Mouse (Mus musculus) macrophage (primary cell): ENCODE results near the gene Dnase2a. TPM values are rescaled to one million over a fixed set of nuclear protein-coding genes. Genes with fewer than 3 reads are reported as not detected.

Source experiments
- H3K27ac ChIP-seq: fragments of 350-480 bp; formaldehyde crosslinking; 2 replicates; pipeline ENCODE4 v1.9.0; 2021
- H3K36me3 ChIP-seq: fragments of 350-480 bp; formaldehyde crosslinking; 2 replicates; pipeline ENCODE4 v1.9.0; 2021; ENCODE audit errors: inconsistent target
- H3K4me3 ChIP-seq: fragments of 350-480 bp; formaldehyde crosslinking; 2 replicates; pipeline ENCODE4 v1.9.0; 2021; ENCODE audit errors: inconsistent target
- H3K79me2 ChIP-seq: fragments of 350-480 bp; formaldehyde crosslinking; 2 replicates; pipeline ENCODE4 v1.9.0; 2021; ENCODE audit errors: inconsistent target
- WGBS: methylation state at CpG from one replicate; pipeline ENCODE4 v1.1.7; 2026; ENCODE audit warnings: inconsistent platforms; ENCODE audit not compliant: missing documents; 5-methylcytosine and 5-hydroxymethylcytosine counted together
- polyA plus RNA-seq: library from polyadenylated mRNA; stranded (reverse); fragments of 250-400 nt; gene quantifications from 3 replicates; pipeline ENCODE4 v1.2.4, GENCODE M21; 2018; ENCODE audit warnings: inconsistent platforms

Gene Dnase2a
- polyA plus RNA-seq, 1 experiment from 2014 or later: 211 TPM

- 0% methylated on average over 6 of the region's 9 CpGs for WGBS
- Histone ChIP-seq H3K79me2 (peaks cover 23% of the 10 kb centered on the region), H3K27ac (peak overlapping the region; percentile 36; the same call in 1 of the 2 replicates), H3K4me3 (peak overlapping the region; percentile 18; the same call in 1 of the 2 replicates), H3K36me3 (peaks cover 8% of the 10 kb centered on the region; the same call in 1 of the 2 replicates)
Observed at GRCm38 (mm10) chr8:84913502-84913900, 5.1 kb downstream of the Dnase2a start.

- H3K4me3 ChIP-seq: no peak overlapping the region
- no peak overlapping the region for H3K27ac ChIP-seq
- WGBS: 43% methylated on average over 4 of the region's 4 CpGs
- peaks cover 19% of the 10 kb centered on the region for H3K79me2 ChIP-seq
- peaks cover 8% of the 10 kb centered on the region; the same call in 1 of the 2 replicates for H3K36me3 ChIP-seq
Observed at GRCm38 (mm10) chr8:84913960-84914359, 5.6 kb downstream of the Dnase2a start.

- 93% methylated on average over 8 of the region's 8 CpGs for WGBS
- peaks cover 6% of the 10 kb centered on the region for H3K79me2 ChIP-seq
- H3K36me3 ChIP-seq: peaks cover 6% of the 10 kb centered on the region; the same call in 1 of the 2 replicates
- no peak overlapping the region for H3K4me3 ChIP-seq
- no peak overlapping the region for H3K27ac ChIP-seq
Observed at GRCm38 (mm10) chr8:84915269-84915668, 6.9 kb downstream of the Dnase2a start.

DNA sequence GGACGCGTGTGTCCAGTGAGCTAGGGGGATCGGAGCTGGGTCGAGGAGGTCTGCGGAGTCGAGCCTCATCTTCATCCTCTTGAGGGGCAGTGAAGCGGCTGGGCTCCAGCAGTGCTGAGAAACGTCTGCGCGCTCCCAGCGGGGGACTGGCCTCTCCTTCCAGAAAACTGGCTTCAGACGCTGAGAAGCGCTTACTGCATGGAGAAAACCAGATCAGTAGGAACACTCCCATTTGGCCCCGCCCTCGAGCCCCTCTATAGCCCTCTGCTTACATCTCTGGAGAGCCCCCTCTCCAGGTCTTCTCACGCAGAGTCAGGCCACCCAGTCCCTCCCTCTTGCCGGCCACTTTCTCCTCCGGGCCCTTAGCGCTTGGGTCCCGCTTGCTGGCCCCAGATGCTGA lies 9.4 kb downstream of the Dnase2a start:
- H3K79me2 ChIP-seq: no peaks in the 10 kb centered on the region
- no peaks in the 10 kb centered on the region for H3K36me3 ChIP-seq
- WGBS: 72% methylated on average over 19 of the region's 20 CpGs
- H3K27ac ChIP-seq: no peak overlapping the region
- H3K4me3 ChIP-seq: no peak overlapping the region

GRCm38 (mm10) chr8:84918646-84919045 lies 10.3 kb downstream of the Dnase2a start:
- Histone ChIP-seq H3K4me3 (no peak overlapping the region), H3K27ac (no peak overlapping the region), H3K36me3 (no peaks in the 10 kb centered on the region), H3K79me2 (no peaks in the 10 kb centered on the region)
- 89% methylated on average over 11 of the region's 15 CpGs for WGBS

DNA sequence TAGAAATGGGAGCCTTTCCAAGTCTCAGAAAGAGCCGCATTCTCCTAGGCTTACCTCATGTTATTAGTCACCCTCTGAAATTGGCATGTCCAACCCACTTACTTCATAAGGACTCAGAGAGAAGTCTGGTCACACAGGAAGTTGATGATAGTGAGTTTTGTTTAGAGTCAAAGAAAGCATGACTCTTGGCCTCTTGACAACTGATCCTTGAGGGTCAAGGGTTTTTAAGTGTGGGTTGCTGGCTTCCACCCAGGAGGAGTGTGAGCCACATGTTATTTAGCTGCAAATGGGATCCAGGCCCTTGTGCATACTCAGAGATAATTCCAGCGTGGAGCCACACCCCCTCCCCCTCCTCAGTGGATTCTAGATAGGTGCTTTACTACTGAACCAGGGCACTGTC lies 13.2 kb downstream of the Dnase2a start:
- WGBS: 63% methylated on average over 2 of the region's 2 CpGs
- H3K4me3 ChIP-seq: no peak overlapping the region
- H3K27ac ChIP-seq: no peak overlapping the region
- no peaks in the 10 kb centered on the region for H3K36me3 ChIP-seq
- no peaks in the 10 kb centered on the region for H3K79me2 ChIP-seq

GRCm38 (mm10) chr8:84925557-84925956 lies 17.2 kb downstream of the Dnase2a start:
- Histone ChIP-seq H3K4me3 (no peak overlapping the region), H3K36me3 (no peaks in the 10 kb centered on the region), H3K79me2 (no peaks in the 10 kb centered on the region), H3K27ac (no peak overlapping the region)
- WGBS: 21% methylated on average over 7 of the region's 7 CpGs

DNA sequence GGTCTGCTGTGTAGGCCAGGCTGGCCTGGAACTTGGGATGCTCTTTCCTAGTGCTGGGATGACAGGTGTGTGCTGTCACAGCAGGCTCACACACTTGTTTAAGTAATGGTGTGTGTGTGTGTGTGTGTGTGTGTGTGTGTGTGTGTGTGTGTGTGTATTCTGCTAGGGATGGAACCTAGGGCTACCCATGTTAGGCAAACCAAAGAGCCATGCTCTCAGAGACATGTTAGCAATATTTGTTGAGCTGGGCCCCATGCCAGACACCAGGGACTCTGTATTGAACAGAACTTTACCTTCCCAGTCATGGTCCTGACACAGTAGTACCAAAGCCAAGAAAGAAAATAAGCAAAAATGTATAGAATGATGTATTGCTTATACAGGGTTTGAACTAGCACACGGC lies 19.2 kb downstream of the Dnase2a start:
- no peak overlapping the region for H3K4me3 ChIP-seq
- H3K27ac ChIP-seq: no peak overlapping the region
- H3K79me2 ChIP-seq: no peaks in the 10 kb centered on the region
- 79% methylated on average over 1 of the region's 1 CpGs for WGBS
- H3K36me3 ChIP-seq: no peaks in the 10 kb centered on the region

DNA sequence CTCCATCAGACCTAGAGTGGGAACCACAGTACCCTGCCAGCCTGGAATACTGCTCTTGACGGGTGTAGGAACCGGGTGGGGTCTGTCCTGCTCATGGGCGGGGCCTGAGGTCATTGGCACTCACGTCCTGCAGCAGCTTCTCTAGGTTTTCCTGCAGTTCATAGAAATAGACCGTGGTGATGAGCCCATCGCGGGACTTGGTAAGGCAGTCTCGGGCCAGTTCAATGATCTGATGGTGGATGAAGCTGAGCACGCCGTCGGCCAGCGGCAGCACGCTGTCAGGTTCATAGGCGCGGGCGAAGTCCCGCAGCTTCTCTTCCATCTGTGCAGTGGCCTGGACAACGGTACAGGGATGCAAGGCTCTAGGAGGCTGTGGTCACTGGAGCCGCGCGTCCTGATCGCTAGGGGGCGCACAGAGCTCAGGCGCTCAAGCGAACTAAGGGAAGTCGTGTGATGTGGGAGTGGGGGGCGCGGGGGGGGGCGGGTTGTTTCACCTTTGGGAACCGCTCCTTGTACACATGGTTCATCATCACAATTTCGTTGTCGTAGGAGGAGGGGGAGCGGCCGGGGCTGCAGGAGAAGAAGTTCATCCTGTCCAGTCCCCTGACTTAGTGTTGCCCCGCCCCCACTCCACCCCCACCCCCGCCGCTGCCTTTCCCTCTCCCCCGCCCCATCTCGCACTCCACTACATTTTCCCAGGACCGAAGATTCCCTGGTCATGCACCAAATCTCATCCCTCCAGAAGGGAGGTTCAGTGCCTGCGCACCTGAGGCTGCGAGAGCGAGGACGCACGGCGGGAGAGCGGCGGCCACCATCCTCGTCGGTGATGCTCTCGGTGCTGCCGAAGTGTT lies 20.3 kb downstream of the Dnase2a start:
- Histone ChIP-seq H3K36me3 (no peaks in the 10 kb centered on the region), H3K79me2 (no peaks in the 10 kb centered on the region), H3K27ac (no peak overlapping the region), H3K4me3 (no peak overlapping the region)
- WGBS: 11% methylated on average over 46 of the region's 52 CpGs

- WGBS: 84% methylated on average over 13 of the region's 13 CpGs
- Histone ChIP-seq H3K36me3 (no peaks in the 10 kb centered on the region), H3K79me2 (no peaks in the 10 kb centered on the region), H3K4me3 (no peak overlapping the region), H3K27ac (no peak overlapping the region)
Observed at GRCm38 (mm10) chr8:84930582-84930981, 22.2 kb downstream of the Dnase2a start.

DNA sequence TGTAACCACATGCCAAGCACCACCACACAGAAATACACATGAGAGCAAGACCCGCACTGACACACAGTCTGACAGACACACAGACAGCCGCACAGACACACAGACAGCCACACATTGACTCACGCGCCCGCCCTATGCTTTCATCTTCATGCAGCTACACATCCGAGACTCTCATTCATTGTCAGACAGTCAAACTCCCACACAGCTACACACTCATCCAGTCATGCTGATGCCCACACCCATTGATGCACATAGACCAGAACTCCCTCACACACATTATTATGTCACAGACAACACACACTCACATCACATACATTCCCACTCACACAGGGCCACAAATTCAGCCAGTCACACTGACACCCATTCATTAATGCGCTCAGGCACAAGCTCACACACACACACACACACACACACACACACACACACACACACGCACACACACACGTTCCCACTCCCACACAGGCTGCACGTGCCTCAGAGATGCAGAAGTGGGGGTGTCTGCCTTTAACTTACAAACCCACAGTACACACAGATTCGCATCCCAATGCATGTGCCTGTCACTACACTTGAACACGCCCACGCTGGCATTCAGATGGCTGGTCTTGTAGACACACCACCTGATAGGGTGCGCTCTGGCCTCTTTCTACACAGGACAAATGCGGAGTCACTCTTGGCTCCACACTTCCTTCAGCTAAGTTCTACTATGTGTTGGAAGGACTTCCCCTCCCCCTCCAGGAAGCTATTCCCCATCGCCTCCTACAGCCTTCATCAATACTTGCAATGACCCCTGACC lies 25.6 kb downstream of the Dnase2a start:
- Histone ChIP-seq H3K36me3 (no peaks in the 10 kb centered on the region), H3K4me3 (no peak overlapping the region), H3K27ac (no peak overlapping the region), H3K79me2 (no peaks in the 10 kb centered on the region)
- 80% methylated on average over 13 of the region's 16 CpGs for WGBS

GRCm38 (mm10) chr8:84934860-84935259 lies 26.5 kb downstream of the Dnase2a start:
- Histone ChIP-seq H3K36me3 (no peaks in the 10 kb centered on the region), H3K79me2 (no peaks in the 10 kb centered on the region), H3K27ac (no peak overlapping the region), H3K4me3 (no peak overlapping the region)
- 5% methylated on average over 15 of the region's 15 CpGs for WGBS

DNA sequence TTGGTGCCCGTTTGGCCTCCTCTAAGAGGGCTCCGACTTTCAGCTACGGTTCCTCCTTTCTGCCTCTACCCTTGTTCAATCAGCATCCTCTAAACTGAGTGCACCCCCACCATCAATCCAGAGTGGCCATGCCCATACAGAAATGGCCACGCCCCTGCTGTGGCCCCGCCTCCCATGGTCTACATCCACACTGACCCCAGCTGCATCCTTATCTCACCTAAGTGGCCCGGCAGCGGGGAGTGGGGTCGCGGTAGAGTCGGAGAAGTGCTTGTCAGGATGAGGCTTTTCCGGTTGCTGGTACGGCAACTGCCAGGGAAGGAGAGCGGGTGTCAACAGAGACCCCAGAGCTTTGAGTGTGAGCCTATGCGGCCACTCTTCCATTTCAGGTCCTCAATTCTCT lies 27.1 kb downstream of the Dnase2a start:
- Histone ChIP-seq H3K79me2 (no peaks in the 10 kb centered on the region), H3K36me3 (no peaks in the 10 kb centered on the region), H3K27ac (no peak overlapping the region), H3K4me3 (no peak overlapping the region)
- 3% methylated on average over 12 of the region's 14 CpGs for WGBS

- 25% methylated on average over 21 of the region's 23 CpGs for WGBS
- no peaks in the 10 kb centered on the region for H3K79me2 ChIP-seq
- H3K27ac ChIP-seq: no peak overlapping the region
- H3K4me3 ChIP-seq: no peak overlapping the region
- no peaks in the 10 kb centered on the region for H3K36me3 ChIP-seq
Observed at GRCm38 (mm10) chr8:84936041-84936961, 27.9 kb downstream of the Dnase2a start.
